Mouse (Mus musculus): Measurements from ENCODE around the gene Dennd1c. TPM values are rescaled to one million over a fixed set of nuclear protein-coding genes. Genes with fewer than 3 reads are reported as not detected.

The Dennd1c gene
- polyA plus RNA-seq (2012; ENCODE audit: insufficient read depth, insufficient read length, missing spikeins) = 145 and 164 TPM in 2 replicates

DNA sequence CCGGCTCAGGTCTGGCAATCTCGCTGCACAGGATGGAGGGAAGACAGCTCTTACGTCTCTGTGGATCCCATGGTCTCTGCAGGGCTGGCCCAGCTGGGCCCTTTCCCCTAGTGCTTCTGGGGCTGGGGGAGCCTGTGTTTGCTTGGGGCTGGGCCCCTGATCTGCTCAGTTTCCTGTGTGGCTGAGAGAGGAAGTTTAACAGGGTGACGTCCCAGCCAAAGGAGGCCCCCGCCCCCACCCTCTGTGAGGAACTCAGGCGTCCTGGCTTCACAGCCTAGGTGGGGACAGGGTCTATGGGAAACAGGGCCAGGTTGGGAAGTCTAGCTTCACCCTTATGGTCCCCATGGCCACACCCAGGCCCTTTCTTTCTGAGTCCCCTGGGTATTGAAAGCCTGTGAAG lies at the start of gene Dennd1c:
TSS of gene Dennd1c (minus strand) at position 179 of the 400 bp plus-strand sequence.
- Histone ChIP-seq H3K27ac (ENCODE audit: insufficient read depth, low read depth, low read length) (peak within 1 kb of the TSS; percentile 63), H3K4me1 (ENCODE audit: control insufficient read depth, insufficient read depth, low read length) (peaks cover 24% of the 10 kb centered on the region), H3K4me3 (ENCODE audit: insufficient read depth, low read length) (peak within 1 kb of the TSS; percentile 55)
- TF ChIP-seq CTCF (IDR thresholded peaks at IDR 0.05; ENCODE audit: low read depth, low read length) = no peak
- TF ChIP-seq POLR2A (IDR thresholded peaks at IDR 0.05; ENCODE audit: borderline replicate concordance, low read depth, low read length) = no peak

GRCm38 (mm10) chr17:57125853-57126622 lies 47.7 kb upstream of the Dennd1c start:
- no peak overlapping the region for H3K27ac ChIP-seq (ENCODE audit: insufficient read depth, low read depth, low read length)
- TF ChIP-seq POLR2A (IDR thresholded peaks at IDR 0.05; ENCODE audit: borderline replicate concordance, low read depth, low read length) (no peak), CTCF (IDR thresholded peaks at IDR 0.05; ENCODE audit: low read depth, low read length) (no peak)
- no peak overlapping the region for H3K4me3 ChIP-seq (ENCODE audit: insufficient read depth, low read length)
- peaks cover 22% of the 10 kb centered on the region for H3K4me1 ChIP-seq (ENCODE audit: control insufficient read depth, insufficient read depth, low read length)

- peaks cover 22% of the 10 kb centered on the region for H3K4me1 ChIP-seq (ENCODE audit: control insufficient read depth, insufficient read depth, low read length)
- no peak overlapping the region for H3K27ac ChIP-seq (ENCODE audit: insufficient read depth, low read depth, low read length)
- TF ChIP-seq POLR2A (IDR thresholded peaks at IDR 0.05; ENCODE audit: borderline replicate concordance, low read depth, low read length) (no peak), CTCF (IDR thresholded peaks at IDR 0.05; ENCODE audit: low read depth, low read length) (no peak)
- no peak overlapping the region for H3K4me3 ChIP-seq (ENCODE audit: insufficient read depth, low read length)
These were observed 46.5 kb upstream of the Dennd1c start for GRCm38 (mm10) chr17:57124792-57125191.

GRCm38 (mm10) chr17:57123192-57124118 lies 45.1 kb upstream of the Dennd1c start:
- TF ChIP-seq CTCF (IDR thresholded peaks at IDR 0.05; ENCODE audit: low read depth, low read length) = no peak
- TF ChIP-seq POLR2A (IDR thresholded peaks at IDR 0.05; ENCODE audit: borderline replicate concordance, low read depth, low read length) = no peak
- no peak overlapping the region for H3K27ac ChIP-seq (ENCODE audit: insufficient read depth, low read depth, low read length)
- H3K4me3 ChIP-seq (ENCODE audit: insufficient read depth, low read length) = no peak overlapping the region
- peaks cover 22% of the 10 kb centered on the region for H3K4me1 ChIP-seq (ENCODE audit: control insufficient read depth, insufficient read depth, low read length)

DNA sequence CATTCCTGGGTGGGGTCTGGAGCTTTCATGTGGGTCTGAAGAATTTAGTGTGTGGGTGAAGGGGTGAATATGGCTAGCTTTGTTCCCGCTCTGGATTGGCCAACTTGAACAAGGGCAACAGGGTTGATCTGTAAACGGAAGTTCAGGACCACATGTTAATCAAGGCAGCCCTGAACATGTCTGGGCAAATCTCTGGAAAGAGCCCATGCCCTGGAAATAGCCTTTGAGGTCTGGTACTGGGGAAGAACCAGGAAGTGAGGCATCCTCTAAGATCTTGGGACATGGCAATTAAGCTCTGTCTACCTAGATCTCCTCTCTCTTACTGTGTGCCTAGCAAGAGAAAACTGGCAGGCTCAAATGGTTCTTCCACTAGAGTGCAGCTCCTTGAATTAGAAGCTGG lies 43.5 kb upstream of the Dennd1c start:
- TF ChIP-seq CTCF (IDR thresholded peaks at IDR 0.05; ENCODE audit: low read depth, low read length) = no peak
- no peak for TF ChIP-seq POLR2A (IDR thresholded peaks at IDR 0.05; ENCODE audit: borderline replicate concordance, low read depth, low read length)
- H3K4me1 ChIP-seq (ENCODE audit: control insufficient read depth, insufficient read depth, low read length) = peaks cover 18% of the 10 kb centered on the region
- no peak overlapping the region for H3K27ac ChIP-seq (ENCODE audit: insufficient read depth, low read depth, low read length)
- no peak overlapping the region for H3K4me3 ChIP-seq (ENCODE audit: insufficient read depth, low read length)

- no peak overlapping the region for H3K27ac ChIP-seq (ENCODE audit: insufficient read depth, low read depth, low read length)
- peaks cover 19% of the 10 kb centered on the region for H3K4me1 ChIP-seq (ENCODE audit: control insufficient read depth, insufficient read depth, low read length)
- TF ChIP-seq CTCF (IDR thresholded peaks at IDR 0.05; ENCODE audit: low read depth, low read length) (no peak), POLR2A (IDR thresholded peaks at IDR 0.05; ENCODE audit: borderline replicate concordance, low read depth, low read length) (no peak)
- H3K4me3 ChIP-seq (ENCODE audit: insufficient read depth, low read length) = no peak overlapping the region
These were observed 40.4 kb upstream of the Dennd1c start for GRCm38 (mm10) chr17:57118524-57119349.

DNA sequence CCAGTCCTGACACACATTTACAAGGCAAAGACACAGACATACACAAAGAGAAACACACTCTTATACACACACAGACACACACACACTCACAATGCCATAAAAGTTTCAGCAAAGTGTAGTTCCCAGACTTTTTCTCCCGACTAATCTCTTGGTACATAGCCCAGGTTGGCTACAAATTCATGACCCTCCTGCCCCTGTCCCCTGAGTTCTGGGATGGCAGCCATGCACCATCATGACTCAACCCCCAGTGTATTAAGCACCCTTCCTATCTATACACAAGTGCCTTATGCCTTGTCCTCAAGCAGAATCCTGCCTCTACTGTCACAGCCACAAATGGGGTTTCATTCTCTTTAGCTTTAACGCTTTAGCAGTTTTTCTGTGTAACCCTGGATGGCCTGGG lies 38.5 kb upstream of the Dennd1c start:
- Histone ChIP-seq H3K4me3 (ENCODE audit: insufficient read depth, low read length) (no peak overlapping the region), H3K4me1 (ENCODE audit: control insufficient read depth, insufficient read depth, low read length) (peaks cover 29% of the 10 kb centered on the region), H3K27ac (ENCODE audit: insufficient read depth, low read depth, low read length) (no peak overlapping the region)
- TF ChIP-seq CTCF (IDR thresholded peaks at IDR 0.05; ENCODE audit: low read depth, low read length) = no peak
- no peak for TF ChIP-seq POLR2A (IDR thresholded peaks at IDR 0.05; ENCODE audit: borderline replicate concordance, low read depth, low read length)

DNA sequence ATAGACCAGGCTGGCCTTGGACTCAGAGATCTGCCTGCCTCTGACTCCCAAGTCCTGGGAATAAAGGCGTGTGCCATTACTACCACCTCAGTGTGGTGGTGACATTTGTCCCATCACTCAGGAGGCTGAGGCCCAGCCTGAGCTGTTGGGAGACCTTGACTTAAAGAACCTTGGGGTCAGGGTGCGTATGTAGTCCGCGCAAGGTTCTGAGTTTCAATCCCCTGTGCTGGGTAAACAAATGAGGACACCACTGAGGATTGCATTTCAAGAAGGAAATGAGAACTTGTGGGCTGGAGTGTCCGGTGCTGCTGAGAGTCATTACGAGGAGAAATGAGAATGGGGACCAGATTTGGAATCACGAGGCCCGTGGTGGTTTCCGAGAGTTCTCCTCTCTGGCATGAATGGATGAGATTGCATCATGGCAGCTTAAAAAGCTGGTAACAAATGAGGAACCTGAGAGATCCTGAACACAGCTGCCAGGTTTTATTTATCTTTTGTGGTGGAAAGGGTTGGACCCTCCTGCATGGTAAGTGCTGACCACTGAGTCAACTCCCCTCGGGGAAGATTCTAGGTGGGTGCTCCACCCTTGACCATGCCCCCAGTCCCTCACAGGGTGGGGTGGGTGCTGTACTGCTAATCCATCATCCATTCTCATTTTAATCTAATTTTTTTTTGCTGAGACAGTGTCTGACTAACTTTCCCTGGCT lies 34.6 kb upstream of the Dennd1c start:
- H3K4me3 ChIP-seq (ENCODE audit: insufficient read depth, low read length) = peak overlapping the region; percentile 33
- TF ChIP-seq POLR2A (IDR thresholded peaks at IDR 0.05; ENCODE audit: borderline replicate concordance, low read depth, low read length) = no peak
- TF ChIP-seq CTCF (IDR thresholded peaks at IDR 0.05; ENCODE audit: low read depth, low read length) = no peak
- peak overlapping the region; percentile 95 for H3K27ac ChIP-seq (ENCODE audit: insufficient read depth, low read depth, low read length)
- H3K4me1 ChIP-seq (ENCODE audit: control insufficient read depth, insufficient read depth, low read length) = peaks cover 55% of the 10 kb centered on the region

- Histone ChIP-seq H3K4me3 (ENCODE audit: insufficient read depth, low read length) (no peak overlapping the region), H3K27ac (ENCODE audit: insufficient read depth, low read depth, low read length) (no peak overlapping the region), H3K4me1 (ENCODE audit: control insufficient read depth, insufficient read depth, low read length) (peaks cover 65% of the 10 kb centered on the region)
- TF ChIP-seq POLR2A (IDR thresholded peaks at IDR 0.05; ENCODE audit: borderline replicate concordance, low read depth, low read length) (no peak), CTCF (IDR thresholded peaks at IDR 0.05; ENCODE audit: low read depth, low read length) (no peak)
These were observed 31.7 kb upstream of the Dennd1c start for GRCm38 (mm10) chr17:57110005-57110404.
